In the genomic region with DNA sequence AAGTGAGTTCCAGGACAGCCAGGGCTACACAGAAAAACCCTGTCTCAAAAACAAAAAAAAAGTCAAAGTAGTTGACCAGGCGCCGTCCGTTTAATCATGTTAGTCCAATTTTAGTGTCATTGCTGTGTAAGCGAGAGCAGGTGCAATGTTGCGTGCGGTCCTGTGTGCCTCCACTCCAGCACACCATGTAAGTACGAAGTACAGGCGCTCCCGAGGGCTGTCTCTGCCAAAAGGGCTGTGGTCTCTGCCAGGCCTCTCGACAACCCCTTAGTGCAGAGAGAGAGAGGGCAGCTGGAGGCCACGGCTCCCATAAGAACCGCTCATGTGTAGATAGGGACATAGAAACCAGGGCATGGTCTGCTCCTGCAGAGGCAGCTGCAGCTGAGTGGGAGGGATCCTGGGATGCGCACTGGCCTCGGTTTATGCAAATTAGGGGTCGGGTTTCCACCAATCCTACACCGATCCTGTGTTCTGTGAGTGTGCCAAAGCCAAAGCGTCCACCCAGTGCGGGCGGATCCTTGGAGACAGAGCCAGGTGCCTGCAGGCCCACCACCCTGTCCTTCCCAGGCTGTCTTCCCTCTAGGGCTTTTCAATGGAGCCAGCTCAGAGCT, we compare ENCODE assay signal across 8 mouse cellular contexts. TPM values are rescaled to one million over a fixed set of nuclear protein-coding genes. Genes with fewer than 3 reads are reported as not detected.
A peak's percentile ranks its signal among the peaks of the same experiment; 100 is the strongest.
DNase-seq lines count a peak whose midpoint lies in the region; ATAC-seq and TF ChIP-seq lines count a peak whose summit lies in the region.

No protein-coding gene starts in this region.

- no peaks in the 10 kb centered on the region for H3K27me3 ChIP-seq in heart, postnatal 0 days (ENCODE audit: control insufficient read depth, insufficient read depth, low read length)

- H3K27ac ChIP-seq in heart, postnatal 0 days (ENCODE audit: low read depth) = peak overlapping the region; percentile 43

- no peak for TF ChIP-seq EP300 in heart, postnatal 0 days (IDR thresholded peaks at IDR 0.05; ENCODE audit: low read depth)

- no peak overlapping the region for H3K4me3 ChIP-seq in heart, postnatal 0 days (ENCODE audit: low read depth, low read length)

- H3K9ac ChIP-seq in heart, postnatal 0 days (replicated peaks; ENCODE audit: low read depth, low read length) = 0 out of 2 replicates have a peak overlapping the region, but pooled peaks have one; percentile 6

- peaks cover 40% of the 10 kb centered on the region for H3K36me3 ChIP-seq in heart, postnatal 0 days (replicated peaks; ENCODE audit: control insufficient read depth, insufficient read depth, low read length)

- H3K4me2 ChIP-seq in heart, postnatal 0 days (ENCODE audit: low read depth, low read length) = peak overlapping the region; percentile 33

- WGBS in heart, postnatal 0 days = 33% methylated on average over 19 of the region's 19 CpGs

- no peaks in the 10 kb centered on the region for H3K9me3 ChIP-seq in heart, postnatal 0 days (replicated peaks; ENCODE audit: control insufficient read depth, low read length)

- peak; percentile 97 for ATAC-seq in heart, postnatal 0 days (ENCODE audit: insufficient read depth, low read depth)

- no peaks in the 10 kb centered on the region for H3K4me1 ChIP-seq in heart, postnatal 0 days (ENCODE audit: control insufficient read depth, insufficient read depth)

- DNase-seq in ES-CJ7 (ENCODE audit: low read depth, low spot score) = peak; percentile 83
- DNase-seq in adrenal gland, postnatal 36 days = peak; percentile 24 to 27
- peak; percentile 84 for DNase-seq in heart, postnatal 0 days (ENCODE audit: low spot score)
- peak; percentile 67 to 79 for DNase-seq in kidney, postnatal 4 days
- peak; percentile 68 for DNase-seq in neural tube, embryonic 10.5 days (ENCODE audit: extremely low spot score, low spot score)
- DNase-seq in spleen, postnatal 10 days (ENCODE audit: low spot score in 2 of 2) = no peak
- no peak for DNase-seq in B cell, adult 2 months
- DNase-seq in cerebellum, adult 11 months = no peak

- TF ChIP-seq CTCF in heart, postnatal 0 days (IDR thresholded peaks at IDR 0.05; ENCODE audit: low read depth) = no peak

RNA-seq across cellular contexts. Expression of a gene that starts 23.5 kb away (rescaled TPM):
- total RNA-seq in adrenal gland, postnatal 36 days (2021) = 10 to 100 TPM; 21.0 to 25.3 TPM
- total RNA-seq in heart, postnatal 0 days (2014; rRNA removed; ENCODE audit: low replicate concordance) = 8.7 and 40.9 TPM in 2 replicates
- polyA plus RNA-seq in heart, postnatal 0 days (2015; fragmentation: Nextera tagmentation; extraction: Ambion mirVana) = 16.2 and 18.0 TPM in 2 replicates

RNA-seq across cellular contexts. Expression of a gene that starts 44.2 kb away (rescaled TPM):
- 10 to 100 TPM; 11.1 to 11.2 TPM for total RNA-seq in adrenal gland, postnatal 36 days (2021)
- 2.8 and 31.9 TPM in 2 replicates for total RNA-seq in heart, postnatal 0 days (2014; rRNA removed; ENCODE audit: low replicate concordance)
- 5.8 and 7.8 TPM in 2 replicates for polyA plus RNA-seq in heart, postnatal 0 days (2015; fragmentation: Nextera tagmentation; extraction: Ambion mirVana)

RNA-seq across cellular contexts. Expression of a gene that starts 49.7 kb away (rescaled TPM):
- total RNA-seq in adrenal gland, postnatal 36 days (2021) = 100 to 1,000 TPM; 104 to 120 TPM
- total RNA-seq in heart, postnatal 0 days (2014; rRNA removed; ENCODE audit: low replicate concordance) = 92.4 and 95.1 TPM in 2 replicates
- 66.3 and 67.1 TPM in 2 replicates for polyA plus RNA-seq in heart, postnatal 0 days (2015; fragmentation: Nextera tagmentation; extraction: Ambion mirVana)

Comparison
In these comparisons a context has a peak if more than half of its experiments do, and no peak if none do; other contexts are left out.
1. DNase-seq: peak in ES-CJ7 (single experiment), adrenal gland, postnatal 36 days (2 of 2), heart, postnatal 0 days (single experiment), kidney, postnatal 4 days (2 of 2) and neural tube, embryonic 10.5 days (single experiment); none in spleen, postnatal 10 days (0 of 2), B cell, adult 2 months (0 of 2) and cerebellum, adult 11 months (single experiment).